Mouse (Mus musculus) stomach, embryonic 15.5 days (tissue): ENCODE data around the gene Wdfy2. TPM values are rescaled to one million over a fixed set of nuclear protein-coding genes. Genes with fewer than 3 reads are reported as not detected.
"Not testable (repeated sequence)": the region's sequence is repeated elsewhere in the genome, so short reads cannot be mapped to it uniquely, and the experiment has no call there.

Source experiments
- ATAC-seq: fragments of 200-750 bp; cut with Nextera tagmentation; 2 replicates; pipeline ENCODE4 v1.8.0; 2017; ENCODE audit warnings: low read depth, moderate number of reproducible peaks, moderate TSS enrichment; ENCODE audit not compliant: insufficient read depth, low FRiP score
- H3K27ac ChIP-seq: fragments of 300-500 bp; sonication (generic); 2 replicates; pipeline ENCODE4 v1.5.1; 2015; ENCODE audit warnings: mild to moderate bottlenecking, inconsistent platforms
- H3K27me3 ChIP-seq: fragments of 300-500 bp; sonication (generic); replicated peaks from 2 replicates; pipeline ENCODE4 v1.6.1; 2015; ENCODE audit warnings: inconsistent platforms
- H3K36me3 ChIP-seq: fragments of 300-500 bp; sonication (generic); 2 replicates; pipeline ENCODE4 v1.6.1; 2015; ENCODE audit warnings: inconsistent platforms
- H3K4me1 ChIP-seq: fragments of 300-500 bp; sonication (generic); 2 replicates; pipeline ENCODE4 v1.6.1; 2015; ENCODE audit warnings: inconsistent platforms
- H3K4me2 ChIP-seq: fragments of 300-500 bp; sonication (generic); 2 replicates; pipeline ENCODE4 v1.6.1; 2015; ENCODE audit warnings: mild to moderate bottlenecking, inconsistent platforms
- H3K4me3 ChIP-seq: fragments of 300-500 bp; sonication (generic); replicated peaks from 2 replicates; pipeline ENCODE4 v1.5.1; 2015; ENCODE audit warnings: inconsistent platforms
- H3K9ac ChIP-seq: fragments of 300-500 bp; sonication (generic); 2 replicates; pipeline ENCODE4 v1.6.1; 2015; ENCODE audit warnings: inconsistent platforms
- H3K9me3 ChIP-seq: fragments of 300-500 bp; sonication (generic); 2 replicates; pipeline ENCODE4 v1.6.1; 2016; ENCODE audit warnings: inconsistent platforms
- WGBS: fragments of 180-500 bp; shearing (Covaris S2); methylation state at CpG from one replicate; pipeline ENCODE4 v1.1.7; 2015; 5-methylcytosine and 5-hydroxymethylcytosine counted together
- polyA plus RNA-seq: library from polyadenylated mRNA; unstranded; fragments of >200 nt; fragmentation: Nextera tagmentation; extraction: Ambion mirVana; gene quantifications from 2 replicates; pipeline ENCODE4 v1.2.1, GENCODE M21; 2015

Wdfy2 gene
- polyA plus RNA-seq, 1 experiment from 2014 or later: 5.0 TPM

DNA sequence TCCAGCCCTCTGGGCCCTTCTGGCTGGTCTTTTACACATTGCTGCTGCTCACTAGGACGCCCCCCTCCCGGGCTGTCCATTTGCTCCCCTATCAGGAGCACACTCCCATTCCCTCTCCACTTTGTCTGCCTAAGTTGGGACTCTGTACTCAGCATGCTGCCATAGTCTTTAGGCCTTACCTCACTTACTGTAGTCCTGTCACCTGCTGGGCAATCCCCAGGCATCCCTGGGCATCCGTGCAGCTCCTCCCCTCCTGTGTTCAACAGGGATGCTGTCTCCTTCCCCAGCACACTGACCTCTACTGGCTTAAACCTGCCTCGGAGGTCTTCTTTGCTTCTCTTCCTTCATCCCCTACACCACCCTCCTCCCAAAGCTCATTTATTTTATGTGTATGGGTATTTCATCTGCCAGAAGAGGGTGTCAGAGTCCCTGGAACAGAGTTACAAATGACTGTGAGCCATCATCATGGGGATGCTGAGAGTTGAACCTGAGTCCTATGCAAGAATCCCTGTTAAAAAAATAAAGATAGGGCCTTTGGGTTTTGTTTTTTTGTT is 44.7 kb downstream of the Wdfy2 start:
- Histone ChIP-seq H3K9ac (no peak overlapping the region), H3K27ac (no peak overlapping the region), H3K4me1 (0 out of 2 replicates have a peak, but pooled peaks cover 11% of the 10 kb centered on the region), H3K4me3 (no peak overlapping the region), H3K9me3 (no peaks in the 10 kb centered on the region), H3K36me3 (no peaks in the 10 kb centered on the region), H3K4me2 (no peak overlapping the region), H3K27me3 (no peaks in the 10 kb centered on the region)
- ATAC-seq: no peak
- WGBS: 44% methylated on average over 4 of the region's 4 CpGs

DNA sequence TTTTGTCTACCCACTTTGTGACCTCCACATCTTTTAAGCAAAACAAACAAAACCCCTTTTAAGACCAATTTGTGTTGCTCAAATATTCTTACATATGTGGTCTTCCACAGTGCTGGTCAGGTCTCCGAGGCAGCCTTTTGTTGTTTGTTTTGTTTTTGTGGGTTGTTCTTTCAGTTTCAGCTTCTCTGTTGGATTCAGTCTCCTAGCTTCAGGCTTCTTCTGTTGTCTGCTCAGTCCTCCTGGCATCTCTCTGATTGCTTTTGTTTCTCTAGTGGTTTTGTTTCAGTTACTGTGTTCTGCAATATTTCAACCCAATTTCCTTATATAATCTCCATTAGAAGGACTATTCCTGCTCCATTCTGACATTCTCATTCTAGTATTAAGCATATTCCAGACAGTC is 46.1 kb downstream of the Wdfy2 start:
- WGBS: 37% methylated on average over 1 of the region's 1 CpGs
- H3K9me3 ChIP-seq: no peaks in the 10 kb centered on the region
- H3K27ac ChIP-seq: no peak overlapping the region
- ATAC-seq: no peak
- H3K4me1 ChIP-seq: 0 out of 2 replicates have a peak, but pooled peaks cover 11% of the 10 kb centered on the region
- no peak overlapping the region for H3K9ac ChIP-seq
- H3K4me2 ChIP-seq: no peak overlapping the region
- no peak overlapping the region for H3K4me3 ChIP-seq
- H3K36me3 ChIP-seq: no peaks in the 10 kb centered on the region
- no peaks in the 10 kb centered on the region for H3K27me3 ChIP-seq

DNA sequence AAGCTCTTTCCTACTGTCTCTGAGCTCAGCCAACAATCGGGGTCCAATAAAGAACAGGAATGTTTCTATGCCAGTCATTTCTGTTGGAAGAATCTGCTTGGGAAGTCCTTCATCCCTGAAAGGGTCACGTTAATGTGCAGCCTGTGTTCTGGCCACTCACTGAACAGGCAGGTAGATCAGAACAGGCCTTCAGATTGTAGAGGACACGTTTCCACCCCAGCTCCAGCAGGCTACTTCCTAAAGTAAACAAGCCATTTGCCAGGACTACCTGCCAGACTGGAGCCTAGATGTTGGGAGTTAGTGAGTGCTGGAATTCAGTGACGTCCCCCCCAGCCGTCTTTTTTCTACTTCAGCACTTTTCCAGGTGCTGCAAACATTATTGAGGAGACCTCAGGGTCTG is 46.7 kb downstream of the Wdfy2 start:
- no peak overlapping the region for H3K27ac ChIP-seq
- no peak overlapping the region for H3K4me3 ChIP-seq
- 24% methylated on average over 5 of the region's 5 CpGs for WGBS
- ATAC-seq: no peak
- 0 out of 2 replicates have a peak, but pooled peaks cover 8% of the 10 kb centered on the region for H3K4me1 ChIP-seq
- no peaks in the 10 kb centered on the region for H3K9me3 ChIP-seq
- no peak overlapping the region for H3K9ac ChIP-seq
- H3K27me3 ChIP-seq: no peaks in the 10 kb centered on the region
- no peak overlapping the region for H3K4me2 ChIP-seq
- no peaks in the 10 kb centered on the region for H3K36me3 ChIP-seq

DNA sequence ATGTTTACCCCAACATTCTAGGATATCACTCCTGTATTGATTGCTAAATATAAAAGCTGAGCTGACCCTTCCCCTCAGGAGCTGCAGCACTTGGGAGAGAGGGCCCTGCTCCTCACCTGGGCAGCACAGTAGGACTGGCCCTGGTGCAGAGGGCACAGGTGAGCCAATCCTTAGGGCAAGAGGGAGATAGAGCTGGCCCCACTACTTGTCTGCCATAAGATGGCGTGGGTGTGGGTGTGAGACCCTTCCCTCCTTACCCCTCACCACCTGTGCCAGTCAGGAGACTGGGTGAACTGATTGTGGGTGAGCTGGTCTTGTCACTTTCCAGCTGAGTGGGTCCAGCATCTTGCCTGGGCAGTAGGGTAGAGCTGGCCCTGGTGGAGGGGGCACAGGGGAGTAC is 47.2 kb downstream of the Wdfy2 start:
- H3K9me3 ChIP-seq: no peaks in the 10 kb centered on the region
- no peak overlapping the region for H3K4me3 ChIP-seq
- H3K27ac ChIP-seq: no peak overlapping the region
- H3K36me3 ChIP-seq: no peaks in the 10 kb centered on the region
- 0 out of 2 replicates have a peak, but pooled peaks cover 4% of the 10 kb centered on the region for H3K4me1 ChIP-seq
- H3K9ac ChIP-seq: no peak overlapping the region
- 58% methylated on average over 1 of the region's 1 CpGs for WGBS
- H3K4me2 ChIP-seq: no peak overlapping the region
- no peaks in the 10 kb centered on the region for H3K27me3 ChIP-seq
- ATAC-seq: no peak

DNA sequence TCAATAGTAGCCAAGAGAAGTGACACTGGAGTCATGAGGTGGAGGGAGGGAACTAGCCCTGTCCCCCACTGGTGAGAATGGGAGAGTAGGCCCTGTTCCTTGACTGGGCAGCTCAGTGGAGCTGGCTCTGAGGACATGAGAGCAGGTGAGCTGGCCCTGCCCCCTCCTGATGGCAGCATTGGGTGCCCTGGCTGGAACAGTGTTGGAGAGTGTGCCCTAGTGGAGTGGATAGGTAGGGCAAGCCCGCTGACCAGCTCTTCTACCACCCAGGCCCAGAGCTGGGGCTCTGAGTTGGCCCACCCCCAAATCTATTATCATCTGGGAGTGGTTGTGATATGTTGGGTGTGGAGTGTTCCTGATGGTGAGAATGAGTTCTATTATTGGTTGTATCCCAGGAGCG is 47.7 kb downstream of the Wdfy2 start:
- H3K27ac ChIP-seq: no peak overlapping the region
- WGBS: 94% methylated on average over 2 of the region's 2 CpGs
- no peaks in the 10 kb centered on the region for H3K9me3 ChIP-seq
- H3K4me3 ChIP-seq: no peak overlapping the region
- no peak overlapping the region for H3K4me2 ChIP-seq
- H3K9ac ChIP-seq: no peak overlapping the region
- no peaks in the 10 kb centered on the region for H3K27me3 ChIP-seq
- no peaks in the 10 kb centered on the region for H3K36me3 ChIP-seq
- 0 out of 2 replicates have a peak, but pooled peaks cover 3% of the 10 kb centered on the region for H3K4me1 ChIP-seq
- ATAC-seq: no peak

DNA sequence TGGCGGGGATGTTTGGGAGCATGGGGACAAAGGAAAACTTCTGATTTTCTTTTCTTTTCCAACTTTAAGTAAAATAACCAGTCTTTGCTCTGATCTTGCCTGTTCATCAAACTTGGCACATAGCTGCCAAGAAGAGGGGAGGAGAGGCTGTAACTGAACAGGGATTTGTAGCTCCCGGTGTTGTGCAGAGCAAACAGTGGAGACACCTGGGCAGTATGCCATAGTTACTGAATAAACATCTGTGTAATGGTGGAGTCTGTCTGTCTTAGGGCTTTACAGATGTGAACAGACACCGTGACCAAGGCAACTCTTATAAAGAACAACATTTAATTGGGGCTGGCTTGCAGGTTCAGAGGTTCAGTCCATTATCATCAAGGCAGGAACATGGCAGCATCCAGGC is 53.9 kb downstream of the Wdfy2 start:
- H3K9ac ChIP-seq: no peak overlapping the region
- no peaks in the 10 kb centered on the region for H3K9me3 ChIP-seq
- ATAC-seq: no peak
- H3K36me3 ChIP-seq: no peaks in the 10 kb centered on the region
- H3K27ac ChIP-seq: no peak overlapping the region
- no peaks in the 10 kb centered on the region for H3K4me1 ChIP-seq
- H3K4me2 ChIP-seq: no peak overlapping the region
- 87% methylated on average over 3 of the region's 3 CpGs for WGBS
- H3K27me3 ChIP-seq: no peaks in the 10 kb centered on the region
- no peak overlapping the region for H3K4me3 ChIP-seq

DNA sequence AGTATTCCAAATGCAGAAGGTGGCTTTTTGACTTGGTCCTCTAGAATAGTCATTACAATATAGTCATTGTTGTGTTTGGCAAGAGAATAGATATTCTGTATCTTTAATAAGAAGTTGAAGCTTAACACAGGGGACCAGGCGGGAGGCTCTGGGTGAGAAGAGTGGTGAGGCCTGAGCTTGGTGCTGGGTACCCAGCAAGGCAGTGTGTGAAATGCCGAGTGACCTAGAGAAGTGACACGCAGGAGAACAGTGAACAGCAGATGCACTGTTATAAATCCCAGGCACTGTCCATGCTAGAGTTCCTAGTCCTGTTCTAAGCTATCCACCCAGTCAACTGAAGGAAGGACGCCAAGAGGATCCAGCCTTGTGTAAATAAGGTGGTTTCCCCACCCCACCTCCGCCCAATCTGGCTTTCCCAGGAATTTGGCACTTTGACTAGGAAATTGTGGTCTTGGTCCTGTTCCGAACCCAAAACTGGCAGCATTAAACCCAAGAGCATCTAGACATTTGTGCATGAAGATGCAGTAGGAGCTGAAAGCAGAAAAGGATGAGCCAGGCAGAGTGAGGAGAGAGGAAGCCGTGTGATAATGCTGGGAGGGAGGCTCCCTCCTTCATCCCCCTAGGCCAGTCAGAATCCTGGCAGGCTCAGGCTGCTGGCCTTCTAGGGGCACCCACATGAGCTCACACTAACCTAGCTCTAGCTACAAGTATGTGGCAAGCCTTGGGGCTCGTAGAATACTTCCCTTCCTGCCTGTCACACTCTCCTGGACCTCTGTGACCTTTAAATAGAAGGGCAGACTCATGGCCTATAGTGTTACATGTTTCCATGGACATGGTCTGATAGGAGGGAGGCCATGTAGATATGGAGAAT is 55.5 kb downstream of the Wdfy2 start:
- WGBS: 65% methylated on average over 8 of the region's 8 CpGs
- H3K36me3 ChIP-seq: no peaks in the 10 kb centered on the region
- no peak for ATAC-seq
- H3K9me3 ChIP-seq: no peaks in the 10 kb centered on the region
- no peak overlapping the region for H3K27ac ChIP-seq
- no peaks in the 10 kb centered on the region for H3K4me1 ChIP-seq
- no peak overlapping the region for H3K9ac ChIP-seq
- H3K4me2 ChIP-seq: no peak overlapping the region
- no peaks in the 10 kb centered on the region for H3K27me3 ChIP-seq
- H3K4me3 ChIP-seq: no peak overlapping the region

DNA sequence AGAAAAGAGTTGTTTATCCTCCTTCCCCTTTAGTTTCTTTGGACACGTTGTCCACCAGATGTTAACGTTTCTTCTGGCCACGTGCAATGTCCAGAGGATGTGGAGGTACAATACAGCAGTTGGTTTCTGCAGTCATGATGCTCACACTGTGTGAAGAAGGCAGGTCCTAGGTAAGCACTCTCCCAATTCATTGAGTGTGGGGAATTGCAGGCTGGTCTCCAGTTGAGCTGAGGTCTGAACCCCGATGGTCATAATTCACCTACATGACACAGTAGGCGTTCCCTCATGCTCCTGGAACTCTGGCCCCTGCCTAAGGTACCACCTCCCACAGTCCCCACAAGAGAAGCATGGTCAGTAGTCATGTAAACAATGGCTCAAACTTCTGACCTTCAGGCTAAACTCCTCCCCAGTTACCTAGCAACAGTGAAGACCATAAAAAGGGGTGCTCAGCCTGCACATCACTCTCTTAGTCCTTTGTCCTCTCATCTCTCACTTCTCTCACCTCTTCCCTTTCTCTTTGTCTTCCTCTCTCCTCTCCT is 56.2 kb downstream of the Wdfy2 start:
- H3K27me3 ChIP-seq, H3K4me2 ChIP-seq, H3K9ac ChIP-seq, H3K27ac ChIP-seq, H3K4me3 ChIP-seq, H3K4me1 ChIP-seq, ATAC-seq, H3K9me3 ChIP-seq, H3K36me3 ChIP-seq: not testable (repeated sequence)
- WGBS: 27% methylated on average over 5 of the region's 5 CpGs

DNA sequence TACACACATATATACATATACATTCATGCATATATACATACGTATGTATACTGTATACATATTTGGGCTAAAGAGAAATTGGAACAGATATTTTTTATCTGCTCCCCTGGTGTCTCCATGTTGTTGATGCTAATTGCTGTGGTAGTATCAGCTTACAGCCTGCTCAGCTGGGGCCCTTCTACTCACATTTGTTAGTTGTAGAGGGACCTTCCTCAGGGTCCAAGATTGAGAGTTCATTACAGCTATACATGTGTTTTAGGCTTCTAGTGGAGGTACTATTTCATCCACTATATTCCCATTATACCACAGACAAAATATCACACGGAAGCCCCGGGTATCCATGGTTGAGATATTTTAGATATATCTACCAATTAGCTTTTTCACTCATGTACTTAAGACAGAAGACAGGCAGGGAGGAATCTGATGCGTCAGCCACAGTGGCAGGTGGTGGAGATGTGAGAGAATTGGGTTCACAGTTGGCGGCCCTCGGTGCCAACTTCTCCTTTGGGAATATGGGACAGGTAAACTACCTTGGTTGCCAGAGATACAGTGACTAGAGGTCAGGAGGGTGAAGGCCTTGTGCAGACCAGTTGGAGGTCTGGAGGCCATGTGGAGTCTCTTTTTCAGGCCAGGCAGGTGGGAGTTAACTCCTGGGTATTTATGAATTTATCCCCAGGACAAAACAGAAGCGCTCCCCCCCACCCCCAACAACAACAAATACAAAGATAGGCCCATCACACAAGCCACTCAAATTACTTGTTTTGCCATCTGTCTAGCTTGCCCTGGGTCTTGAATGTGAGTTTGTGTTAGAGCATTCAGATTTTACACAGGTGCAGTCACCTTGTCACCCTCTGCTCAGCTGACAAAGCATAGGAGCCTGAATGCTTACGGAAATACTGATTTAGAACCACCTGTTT is 57.7 kb downstream of the Wdfy2 start:
- Histone ChIP-seq H3K9ac (no peak overlapping the region), H3K36me3 (no peaks in the 10 kb centered on the region), H3K4me3 (no peak overlapping the region), H3K4me2 (no peak overlapping the region), H3K4me1 (no peaks in the 10 kb centered on the region), H3K27me3 (no peaks in the 10 kb centered on the region), H3K9me3 (no peaks in the 10 kb centered on the region), H3K27ac (no peak overlapping the region)
- no peak for ATAC-seq
- 87% methylated on average over 8 of the region's 8 CpGs for WGBS

DNA sequence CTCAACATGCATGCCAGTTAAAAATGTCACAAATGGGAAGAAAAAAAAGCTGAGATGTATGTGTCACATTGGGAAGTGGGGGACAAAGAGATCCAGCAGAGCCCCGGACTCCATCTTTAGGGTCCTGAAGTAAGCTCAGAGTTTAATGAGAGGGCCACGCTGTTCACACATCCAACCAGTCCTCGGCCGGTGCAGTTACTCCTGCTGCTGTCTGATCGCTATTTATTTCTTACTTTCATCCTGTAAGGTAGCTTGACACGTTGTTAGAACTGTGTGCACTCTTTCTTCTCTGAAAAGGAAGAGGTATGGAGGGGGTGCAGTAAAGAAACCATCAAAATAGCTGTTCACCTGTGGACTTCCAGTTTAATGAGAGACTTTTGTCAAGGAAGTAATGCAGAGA is 60.6 kb downstream of the Wdfy2 start:
- no peak overlapping the region for H3K4me2 ChIP-seq
- H3K9me3 ChIP-seq: no peaks in the 10 kb centered on the region
- no peak overlapping the region for H3K27ac ChIP-seq
- no peaks in the 10 kb centered on the region for H3K27me3 ChIP-seq
- H3K36me3 ChIP-seq: no peaks in the 10 kb centered on the region
- ATAC-seq: no peak
- 71% methylated on average over 6 of the region's 6 CpGs for WGBS
- no peak overlapping the region for H3K4me3 ChIP-seq
- H3K4me1 ChIP-seq: no peaks in the 10 kb centered on the region
- no peak overlapping the region for H3K9ac ChIP-seq

DNA sequence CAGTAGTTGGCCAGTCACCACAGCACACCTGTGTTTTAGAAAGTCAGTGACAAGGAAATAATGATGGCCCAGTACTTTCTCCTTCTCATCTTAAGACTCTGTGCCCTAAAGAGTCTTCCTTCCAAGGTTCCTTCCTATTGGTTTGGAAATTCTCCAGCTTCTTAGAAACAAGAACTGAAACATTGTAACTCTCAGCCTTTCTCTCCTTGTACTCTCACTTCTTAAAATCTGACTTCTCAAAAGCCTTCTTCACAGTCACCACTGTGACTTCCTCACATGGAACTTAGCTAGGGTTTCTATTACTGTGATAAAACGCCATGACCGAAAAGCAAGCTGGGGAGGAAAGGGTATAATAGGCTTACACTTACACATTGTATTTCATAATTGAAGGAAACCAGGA is 70.4 kb downstream of the Wdfy2 start:
- 83% methylated on average over 2 of the region's 2 CpGs for WGBS
- no peak for ATAC-seq
- Histone ChIP-seq H3K27ac (no peak overlapping the region), H3K9ac (no peak overlapping the region), H3K4me2 (no peak overlapping the region), H3K4me1 (no peaks in the 10 kb centered on the region), H3K36me3 (no peaks in the 10 kb centered on the region), H3K9me3 (no peaks in the 10 kb centered on the region), H3K27me3 (no peaks in the 10 kb centered on the region), H3K4me3 (no peak overlapping the region)
